Mouse (Mus musculus): ENCODE measurements around the gene Dnah10. TPM values are rescaled to one million over a fixed set of nuclear protein-coding genes. Genes with fewer than 3 reads are reported as not detected.
"Not testable (repeated sequence)": the region's sequence is repeated elsewhere in the genome, so short reads cannot be mapped to it uniquely, and the experiment has no call there.

Dnah10 gene
- polyA plus RNA-seq, 1 experiment from 2014 or later, result 0.14 TPM

DNA sequence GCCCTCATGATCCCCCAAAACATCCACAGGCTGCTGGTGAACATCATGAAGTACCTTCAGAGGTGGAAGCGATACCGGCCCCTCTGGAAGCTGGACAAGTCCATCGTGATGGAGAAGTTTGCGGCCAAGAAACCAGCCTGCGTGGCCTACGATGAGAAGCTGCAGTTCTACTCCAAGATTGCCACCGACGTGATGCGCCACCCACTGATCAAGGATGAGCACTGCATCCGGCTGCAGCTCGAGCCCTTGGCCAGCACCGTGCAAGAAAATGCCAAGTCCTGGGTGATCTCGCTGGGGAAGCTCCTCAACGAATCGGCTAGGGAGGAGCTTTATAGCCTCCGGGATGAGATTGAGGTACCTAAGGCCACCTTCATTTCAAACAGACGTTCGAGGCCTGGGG lies 36.1 kb downstream of the Dnah10 start:
- H3K4me2 ChIP-seq, result no peak overlapping the region
- H3K36me3 ChIP-seq, result no peaks in the 10 kb centered on the region
- no peak for ATAC-seq (ENCODE audit: low FRiP score)
- no peaks in the 10 kb centered on the region for H3K4me1 ChIP-seq (replicated peaks)
- no peak overlapping the region for H3K9ac ChIP-seq
- H3K9me3 ChIP-seq, result no peaks in the 10 kb centered on the region
- H3K27me3 ChIP-seq, result no peaks in the 10 kb centered on the region
- no peak overlapping the region for H3K27ac ChIP-seq
- H3K4me3 ChIP-seq, result no peak overlapping the region
- WGBS, result 71% methylated on average over 18 of the region's 18 CpGs

DNA sequence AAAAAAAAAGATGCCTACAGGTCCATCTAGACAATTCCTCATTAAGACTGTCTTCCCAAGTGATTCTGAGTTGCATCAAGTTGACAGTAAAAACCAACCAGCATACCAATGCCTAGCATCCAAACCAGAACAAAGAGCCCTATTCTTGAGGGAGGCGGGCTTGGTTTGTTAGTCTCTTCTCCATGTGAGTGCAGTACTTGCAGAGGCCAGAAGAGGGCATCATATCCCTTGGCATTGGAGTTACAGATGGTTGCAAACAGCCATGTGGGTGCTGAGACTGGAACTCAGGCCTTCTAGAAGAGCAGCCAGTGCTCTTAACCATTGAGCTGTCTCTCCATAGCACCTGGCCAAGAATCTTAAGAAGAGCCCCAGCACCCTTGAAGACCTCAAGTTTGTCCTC lies 36.9 kb downstream of the Dnah10 start:
- Histone ChIP-seq H3K27ac (no peak overlapping the region), H3K4me3 (no peak overlapping the region), H3K27me3 (no peaks in the 10 kb centered on the region), H3K4me2 (no peak overlapping the region), H3K4me1 (replicated peaks) (no peaks in the 10 kb centered on the region), H3K9ac (no peak overlapping the region), H3K36me3 (no peaks in the 10 kb centered on the region), H3K9me3 (no peaks in the 10 kb centered on the region)
- 97% methylated on average over 1 of the region's 1 CpGs for WGBS
- ATAC-seq (ENCODE audit: low FRiP score), result no peak

DNA sequence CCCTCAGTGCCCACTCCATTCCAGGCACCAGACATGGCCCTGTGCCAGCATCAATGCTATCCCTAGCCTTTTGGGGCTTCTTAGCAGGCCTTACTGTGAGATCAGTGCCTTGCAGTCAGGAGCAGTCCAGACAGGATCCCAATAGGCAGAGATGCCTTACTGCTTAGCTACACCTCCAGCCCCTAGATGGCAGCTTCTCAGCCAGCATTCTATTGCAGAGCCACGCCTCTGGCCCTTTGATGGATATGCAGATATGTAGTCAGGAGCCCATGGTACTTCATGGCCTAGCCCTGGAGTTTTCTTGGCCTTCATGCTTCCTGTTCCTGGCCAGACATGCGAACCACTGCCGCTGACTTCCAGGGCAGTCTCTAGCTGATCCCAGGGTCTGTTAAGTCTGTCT lies 49.7 kb downstream of the Dnah10 start:
- WGBS, result 77% methylated on average over 3 of the region's 3 CpGs
- Histone ChIP-seq H3K36me3 (no peaks in the 10 kb centered on the region), H3K27ac (no peak overlapping the region), H3K4me3 (no peak overlapping the region), H3K27me3 (no peaks in the 10 kb centered on the region), H3K9me3 (no peaks in the 10 kb centered on the region), H3K4me2 (no peak overlapping the region), H3K4me1 (replicated peaks) (no peaks in the 10 kb centered on the region), H3K9ac (no peak overlapping the region)
- no peak for ATAC-seq (ENCODE audit: low FRiP score)

DNA sequence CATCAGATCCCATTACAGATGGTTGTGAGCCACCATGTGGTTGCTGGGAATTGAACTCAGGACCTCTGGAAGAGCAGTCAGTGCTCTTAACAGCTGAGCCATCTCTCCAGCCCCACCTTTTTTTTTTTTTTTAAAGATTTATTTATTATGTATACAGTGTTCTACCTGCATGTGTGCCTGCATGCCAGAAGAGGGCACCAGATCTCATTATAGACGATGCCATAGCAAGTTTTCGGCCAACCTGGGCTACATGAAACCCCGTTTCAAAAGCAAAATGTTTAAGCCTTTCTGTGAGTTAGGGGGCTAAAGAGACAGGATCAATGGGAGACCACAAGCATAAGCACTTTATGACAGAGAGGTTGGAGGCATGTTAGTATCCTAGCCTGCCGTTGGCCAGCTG lies 51.4 kb downstream of the Dnah10 start:
- H3K4me3 ChIP-seq; H3K36me3 ChIP-seq; H3K27ac ChIP-seq; H3K9me3 ChIP-seq; H3K27me3 ChIP-seq; H3K4me1 ChIP-seq (replicated peaks); ATAC-seq (ENCODE audit: low FRiP score); H3K4me2 ChIP-seq; H3K9ac ChIP-seq: not testable (repeated sequence)
- WGBS, result 90% methylated on average over 4 of the region's 4 CpGs

DNA sequence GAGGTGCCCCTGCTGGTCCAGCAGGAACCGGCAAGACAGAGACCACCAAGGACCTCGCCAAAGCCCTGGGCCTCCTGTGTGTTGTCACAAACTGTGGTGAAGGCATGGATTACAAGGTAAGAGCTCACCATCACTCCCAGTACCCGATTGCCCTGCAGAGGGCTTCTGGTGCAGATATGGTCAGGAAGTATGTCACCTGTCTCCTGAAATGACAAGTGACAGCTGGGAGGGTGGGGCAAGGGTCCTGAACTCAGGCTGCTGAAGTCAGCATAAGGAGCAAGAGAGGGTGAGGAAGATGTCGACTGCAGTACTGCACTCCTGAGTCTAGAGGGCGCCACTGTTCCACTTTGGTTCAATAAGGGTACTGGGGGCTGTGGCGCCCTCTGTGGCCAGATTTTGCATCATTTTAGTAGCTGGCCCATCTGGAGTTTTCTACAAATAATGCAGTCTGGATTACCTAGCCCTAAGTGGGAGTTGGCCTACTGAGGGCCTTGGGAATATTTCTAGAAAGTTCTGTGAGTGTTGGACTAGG lies 52.4 kb downstream of the Dnah10 start:
- Histone ChIP-seq H3K4me3 (no peak overlapping the region), H3K4me1 (replicated peaks) (no peaks in the 10 kb centered on the region), H3K27me3 (no peaks in the 10 kb centered on the region), H3K9me3 (0 out of 2 replicates have a peak, but pooled peaks cover 5% of the 10 kb centered on the region), H3K36me3 (no peaks in the 10 kb centered on the region), H3K27ac (no peak overlapping the region), H3K9ac (no peak overlapping the region), H3K4me2 (no peak overlapping the region)
- no peak for ATAC-seq (ENCODE audit: low FRiP score)
- WGBS, result 60% methylated on average over 6 of the region's 6 CpGs

DNA sequence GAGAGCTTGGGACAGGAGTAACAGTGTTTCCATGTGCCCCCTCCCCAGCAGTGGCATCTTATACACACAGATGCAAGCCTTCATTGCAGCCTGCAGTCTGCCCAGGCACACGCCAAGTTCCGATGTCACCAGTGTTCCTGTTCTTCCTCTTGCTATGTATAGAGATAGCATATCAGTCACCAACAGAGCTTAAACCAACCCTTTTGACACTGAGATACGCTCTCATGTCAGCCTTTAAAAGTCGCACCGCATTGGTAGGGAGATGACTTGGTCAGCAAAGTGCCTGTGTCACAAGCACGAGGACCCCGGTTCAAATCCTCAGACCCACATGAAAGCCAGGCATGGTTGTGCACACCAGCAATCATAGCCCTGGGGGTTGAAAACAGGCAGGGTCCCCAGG lies 55.0 kb downstream of the Dnah10 start:
- H3K4me1 ChIP-seq (replicated peaks), result no peaks in the 10 kb centered on the region
- H3K36me3 ChIP-seq, result no peaks in the 10 kb centered on the region
- no peak overlapping the region for H3K4me2 ChIP-seq
- no peak overlapping the region for H3K9ac ChIP-seq
- 0 out of 2 replicates have a peak, but pooled peaks cover 5% of the 10 kb centered on the region for H3K9me3 ChIP-seq
- H3K4me3 ChIP-seq, result no peak overlapping the region
- no peak overlapping the region for H3K27ac ChIP-seq
- 91% methylated on average over 7 of the region's 7 CpGs for WGBS
- H3K27me3 ChIP-seq, result no peaks in the 10 kb centered on the region
- ATAC-seq (ENCODE audit: low FRiP score), result no peak

DNA sequence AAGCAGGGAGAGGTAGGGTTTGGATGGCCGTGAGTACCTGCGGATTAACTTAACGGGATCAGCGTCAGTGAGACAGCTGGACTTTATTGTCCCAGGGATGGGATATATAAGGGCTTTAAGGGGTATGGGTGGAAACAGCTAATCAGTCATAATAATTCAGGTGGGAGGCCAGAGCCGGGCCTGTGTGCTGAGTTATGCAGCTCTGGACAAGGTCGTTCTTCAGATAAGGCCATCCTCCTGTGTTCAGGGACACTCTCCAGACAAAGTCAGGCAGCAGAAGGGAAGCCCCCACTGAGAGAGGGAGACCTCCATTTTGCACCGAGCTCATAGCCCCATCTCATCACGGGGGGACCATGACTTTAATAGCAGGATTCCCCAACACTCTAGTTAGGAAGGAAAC lies 56.8 kb downstream of the Dnah10 start:
- H3K4me2 ChIP-seq, result no peak overlapping the region
- ATAC-seq (ENCODE audit: low FRiP score), result no peak
- peaks cover 10% of the 10 kb centered on the region for H3K9me3 ChIP-seq
- WGBS, result 92% methylated on average over 8 of the region's 8 CpGs
- no peak overlapping the region for H3K27ac ChIP-seq
- no peak overlapping the region for H3K4me3 ChIP-seq
- H3K27me3 ChIP-seq, result no peaks in the 10 kb centered on the region
- H3K9ac ChIP-seq, result no peak overlapping the region
- H3K4me1 ChIP-seq (replicated peaks), result no peaks in the 10 kb centered on the region
- no peaks in the 10 kb centered on the region for H3K36me3 ChIP-seq

DNA sequence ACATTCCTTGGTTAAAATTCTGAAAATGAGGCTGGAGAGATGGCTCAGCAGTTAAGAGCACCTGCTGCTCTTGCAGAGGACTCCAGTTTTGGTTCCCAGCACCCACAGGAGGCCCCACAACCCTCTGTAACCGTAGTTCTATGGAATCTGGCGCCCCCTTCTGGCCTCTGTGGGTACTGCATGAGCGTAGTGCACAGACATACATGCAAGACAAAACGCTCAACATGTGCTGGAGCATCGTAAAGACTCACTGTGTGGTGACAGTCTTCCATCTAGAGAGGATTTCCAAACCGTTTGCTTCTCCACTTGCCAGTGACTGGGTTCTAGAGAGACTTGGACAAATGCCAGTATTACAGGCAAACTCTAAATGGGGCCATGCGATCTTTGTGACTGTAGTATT lies 60.8 kb downstream of the Dnah10 start:
- no peaks in the 10 kb centered on the region for H3K4me1 ChIP-seq (replicated peaks)
- no peak for ATAC-seq (ENCODE audit: low FRiP score)
- H3K9ac ChIP-seq, result no peak overlapping the region
- WGBS, result 80% methylated on average over 7 of the region's 7 CpGs
- H3K4me3 ChIP-seq, result no peak overlapping the region
- H3K4me2 ChIP-seq, result no peak overlapping the region
- no peak overlapping the region for H3K27ac ChIP-seq
- peaks cover 8% of the 10 kb centered on the region for H3K9me3 ChIP-seq
- H3K27me3 ChIP-seq, result no peaks in the 10 kb centered on the region
- H3K36me3 ChIP-seq, result no peaks in the 10 kb centered on the region

DNA sequence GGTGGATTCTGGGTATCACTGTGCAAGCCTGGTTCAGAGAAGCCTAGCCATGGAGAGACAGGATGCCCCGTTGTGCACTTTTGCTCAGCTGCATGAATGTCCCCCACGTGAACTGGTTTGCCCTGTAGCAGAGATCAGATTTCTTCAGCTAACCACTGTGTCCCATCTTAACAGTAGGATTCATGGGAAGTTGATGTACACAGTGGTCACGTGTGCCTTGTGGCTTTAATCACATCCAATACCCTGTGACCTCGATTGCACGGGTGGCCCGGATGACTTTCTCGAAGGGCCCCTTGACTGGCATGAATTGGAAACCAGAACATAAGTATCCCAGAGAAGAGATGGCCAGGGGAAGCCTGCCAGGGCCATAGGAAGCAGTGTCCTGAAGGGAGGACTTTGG lies 67.2 kb downstream of the Dnah10 start:
- no peak overlapping the region for H3K4me2 ChIP-seq
- H3K4me3 ChIP-seq, result no peak overlapping the region
- no peaks in the 10 kb centered on the region for H3K36me3 ChIP-seq
- H3K9ac ChIP-seq, result no peak overlapping the region
- H3K4me1 ChIP-seq (replicated peaks), result no peaks in the 10 kb centered on the region
- no peak overlapping the region for H3K27ac ChIP-seq
- H3K9me3 ChIP-seq, result no peaks in the 10 kb centered on the region
- 91% methylated on average over 7 of the region's 7 CpGs for whole genome bisulfite sequencing
- no peak for ATAC-seq (ENCODE audit: low FRiP score)
- no peaks in the 10 kb centered on the region for H3K27me3 ChIP-seq

DNA sequence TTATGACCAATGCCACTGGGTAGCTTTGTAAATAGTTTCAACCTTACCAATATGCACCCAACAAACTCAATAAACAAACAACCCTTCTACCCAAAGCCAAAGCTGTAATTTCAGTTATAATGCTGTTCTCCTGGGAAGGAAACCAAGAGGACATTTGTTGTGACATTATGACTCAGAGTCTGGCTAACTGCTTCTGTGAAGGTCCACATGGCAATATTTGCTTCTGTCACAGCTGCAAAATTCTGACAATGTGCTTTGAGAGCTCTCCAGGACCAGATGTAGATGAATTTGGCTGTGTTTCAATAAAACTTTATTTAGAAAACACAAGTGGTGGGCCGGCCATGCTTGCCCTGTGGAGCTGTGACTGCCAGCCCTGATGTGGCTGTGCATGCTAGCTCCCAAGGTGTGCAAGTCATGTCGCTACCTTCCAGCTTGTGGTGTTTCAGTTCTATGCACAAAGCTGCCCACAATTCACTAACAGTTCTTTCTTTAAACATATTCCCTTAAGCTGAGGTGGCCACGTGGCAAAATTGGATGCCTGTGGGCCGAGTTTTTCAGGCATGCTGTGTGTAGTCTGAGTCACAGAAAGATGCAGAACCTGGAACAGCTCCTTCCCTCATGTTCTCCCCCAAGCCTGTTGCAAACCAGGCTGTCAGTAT lies 85.0 kb downstream of the Dnah10 start:
- Histone ChIP-seq H3K9me3 (no peaks in the 10 kb centered on the region), H3K4me1 (replicated peaks) (no peaks in the 10 kb centered on the region), H3K27me3 (no peaks in the 10 kb centered on the region), H3K27ac (no peak overlapping the region), H3K36me3 (no peaks in the 10 kb centered on the region), H3K4me3 (no peak overlapping the region), H3K9ac (no peak overlapping the region), H3K4me2 (no peak overlapping the region)
- ATAC-seq (ENCODE audit: low FRiP score), result no peak
- 90% methylated on average over 4 of the region's 4 CpGs for WGBS

DNA sequence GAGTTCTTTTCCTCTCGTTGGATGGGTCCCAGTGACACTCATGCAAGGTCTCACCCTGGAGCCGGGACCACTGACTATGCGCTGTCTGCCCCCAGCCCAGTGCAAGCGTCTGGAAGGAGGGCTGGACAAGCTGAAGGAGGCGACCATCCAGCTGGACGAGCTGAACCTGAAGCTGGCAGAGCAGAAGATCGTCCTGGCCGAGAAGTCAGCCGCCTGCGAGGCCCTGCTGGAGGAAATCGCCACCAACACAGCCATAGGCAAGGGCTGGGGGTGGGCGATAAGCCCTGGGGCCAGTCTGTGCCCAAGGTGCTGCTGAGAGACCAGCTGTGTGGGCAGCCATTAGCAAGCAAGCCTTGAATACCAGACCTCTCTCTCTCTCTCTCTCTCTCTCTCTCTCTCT lies 87.6 kb downstream of the Dnah10 start:
- no peak overlapping the region for H3K4me3 ChIP-seq
- ATAC-seq (ENCODE audit: low FRiP score), result no peak
- H3K9ac ChIP-seq, result no peak overlapping the region
- H3K27ac ChIP-seq, result no peak overlapping the region
- no peaks in the 10 kb centered on the region for H3K27me3 ChIP-seq
- 87% methylated on average over 12 of the region's 12 CpGs for WGBS
- H3K4me1 ChIP-seq (replicated peaks), result no peaks in the 10 kb centered on the region
- no peaks in the 10 kb centered on the region for H3K36me3 ChIP-seq
- H3K9me3 ChIP-seq, result no peaks in the 10 kb centered on the region
- no peak overlapping the region for H3K4me2 ChIP-seq

DNA sequence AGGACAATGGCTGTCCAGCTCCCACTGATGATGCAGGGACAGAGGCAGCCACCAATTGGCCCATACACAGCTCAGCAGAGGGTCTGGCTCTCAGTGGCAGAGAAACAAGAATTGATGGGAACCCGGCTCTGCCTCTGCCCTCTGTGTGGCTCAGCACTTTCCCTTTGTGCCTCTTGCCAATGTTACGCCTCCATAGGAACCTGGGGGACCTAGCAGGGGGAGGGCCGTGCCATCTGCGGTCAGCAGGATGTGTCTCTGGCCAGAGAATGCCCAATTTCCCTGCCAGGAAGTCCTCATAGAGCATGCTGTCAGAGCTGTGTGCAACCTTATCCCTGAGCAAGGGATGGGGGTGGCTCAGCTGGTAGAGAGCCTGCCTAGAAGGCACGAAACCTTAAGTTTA lies 89.9 kb downstream of the Dnah10 start:
- H3K27ac ChIP-seq, result no peak overlapping the region
- H3K4me1 ChIP-seq (replicated peaks), result no peaks in the 10 kb centered on the region
- H3K9me3 ChIP-seq, result no peaks in the 10 kb centered on the region
- whole genome bisulfite sequencing, result 68% methylated on average over 5 of the region's 5 CpGs
- H3K27me3 ChIP-seq, result no peaks in the 10 kb centered on the region
- H3K4me2 ChIP-seq, result no peak overlapping the region
- no peaks in the 10 kb centered on the region for H3K36me3 ChIP-seq
- no peak for ATAC-seq (ENCODE audit: low FRiP score)
- H3K4me3 ChIP-seq, result no peak overlapping the region
- no peak overlapping the region for H3K9ac ChIP-seq

DNA sequence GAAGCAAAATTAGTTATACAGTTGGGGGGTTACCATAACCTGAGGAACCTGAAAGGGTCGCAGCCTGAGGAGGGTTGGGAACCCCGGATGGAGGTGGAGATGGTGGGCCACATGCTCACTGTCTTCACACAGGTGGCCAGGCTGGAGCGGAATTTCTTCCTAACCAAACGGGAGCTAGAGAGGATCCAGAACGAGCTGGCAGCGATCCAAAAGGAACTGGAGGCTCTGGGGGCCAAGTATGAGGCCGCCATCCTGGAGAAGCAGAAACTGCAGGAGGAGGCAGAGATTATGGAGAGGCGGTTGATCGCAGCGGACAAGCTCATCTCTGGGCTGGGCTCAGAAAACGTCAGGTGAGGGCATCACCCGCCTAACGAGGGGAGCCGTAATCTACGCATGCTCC lies 92.2 kb downstream of the Dnah10 start:
- no peak overlapping the region for H3K4me2 ChIP-seq
- no peak overlapping the region for H3K9ac ChIP-seq
- H3K36me3 ChIP-seq, result no peaks in the 10 kb centered on the region
- H3K4me3 ChIP-seq, result no peak overlapping the region
- no peak overlapping the region for H3K27ac ChIP-seq
- WGBS, result 88% methylated on average over 15 of the region's 15 CpGs
- H3K9me3 ChIP-seq, result no peaks in the 10 kb centered on the region
- ATAC-seq (ENCODE audit: low FRiP score), result no peak
- no peaks in the 10 kb centered on the region for H3K27me3 ChIP-seq
- H3K4me1 ChIP-seq (replicated peaks), result no peaks in the 10 kb centered on the region

Data from hindbrain, embryonic 13.5 days (tissue).